Mouse (Mus musculus) thymus, adult 18-20 months (tissue): ENCODE results near the gene Dab1.

ENCODE experiments used
- DNase-seq, 2 experiments: peaks; one replicate each; pipeline ENCODE4 v3.0.0; 2022; ENCODE audit warnings: mixed read lengths in 2 of 2

Gene Dab1

DNA sequence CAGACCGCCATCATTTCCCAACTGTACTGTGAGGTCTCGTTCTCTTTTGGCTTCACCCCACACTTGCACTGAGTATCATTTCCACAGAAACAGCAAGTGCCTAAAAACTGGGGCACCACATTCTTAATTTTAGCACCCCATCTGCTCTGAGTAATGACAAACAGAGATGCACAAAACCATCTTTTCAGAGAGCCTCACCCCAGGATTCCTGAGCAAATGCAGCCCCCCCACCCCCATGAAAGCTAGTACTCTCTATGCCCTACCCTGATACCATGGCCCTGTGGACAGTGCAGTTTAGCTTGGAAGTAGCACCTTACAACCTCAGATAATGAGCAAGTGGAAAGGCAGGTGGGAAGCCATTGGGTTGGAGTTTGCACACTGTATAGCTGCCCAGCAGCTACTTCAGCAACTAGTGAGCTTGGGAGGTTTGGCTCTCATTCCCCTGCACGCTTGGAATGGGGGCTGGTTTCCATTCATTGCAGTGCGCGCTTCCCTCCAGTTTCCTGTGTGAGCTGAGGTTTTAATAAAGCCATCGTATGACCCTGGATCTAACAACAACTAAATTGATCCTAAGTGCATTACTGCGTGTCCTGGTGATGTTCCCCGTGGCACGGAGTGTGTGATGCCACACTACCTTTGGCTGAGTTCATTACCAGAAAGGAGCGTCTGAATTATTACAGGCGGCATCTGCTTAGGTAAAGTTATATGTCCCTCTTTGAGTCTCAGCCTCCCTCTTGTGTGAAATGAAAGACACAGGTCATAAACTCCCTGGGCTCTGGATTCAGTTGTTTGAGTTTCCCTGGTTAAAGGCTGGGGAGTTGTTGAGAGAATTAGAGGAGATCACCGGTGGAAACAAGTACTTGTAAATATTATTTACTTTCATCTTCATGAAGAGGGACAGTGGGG is 842.2 kb downstream of the Dab1 start:
- no peak for DNase-seq

DNA sequence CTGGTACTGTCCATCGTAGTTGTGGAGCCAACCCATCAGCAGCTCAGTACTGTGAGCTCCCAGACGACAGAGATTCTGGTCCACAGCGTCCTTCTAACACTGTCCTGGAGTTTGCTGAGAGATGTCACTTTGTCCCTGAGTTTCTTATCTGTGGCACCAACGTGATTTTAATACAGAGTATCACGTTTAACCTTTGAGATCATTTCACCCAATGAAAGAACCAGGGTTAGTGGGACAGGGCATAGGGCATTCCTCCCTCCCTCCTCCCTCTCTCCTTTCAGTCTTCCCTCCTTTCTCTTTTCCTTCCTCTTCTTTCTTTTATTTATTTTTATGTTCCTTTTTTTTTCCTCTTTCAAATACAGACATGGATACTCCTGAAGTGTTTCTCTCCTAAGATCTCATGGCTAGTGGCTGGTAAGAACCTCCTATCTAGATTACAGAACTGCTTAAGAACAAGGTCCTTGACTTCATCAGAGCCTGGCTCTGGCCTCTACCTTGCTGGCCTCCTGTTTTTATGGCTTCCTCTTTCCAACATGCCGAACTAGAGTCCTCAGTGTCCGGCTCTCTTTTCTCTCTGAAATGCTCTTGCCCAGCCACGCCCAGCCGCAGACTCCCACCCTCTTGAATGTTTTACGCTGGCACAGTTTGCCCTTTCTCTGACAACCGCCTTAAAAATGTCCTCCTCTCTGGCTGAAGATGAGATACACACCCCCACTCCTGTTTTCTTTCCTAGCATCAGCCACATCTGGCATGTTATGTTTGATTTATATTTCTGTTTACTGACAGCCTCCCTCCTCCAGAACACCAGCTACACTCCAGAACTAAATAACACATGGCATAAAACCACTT is 844.0 kb downstream of the Dab1 start:
- no peak for DNase-seq

- no peak for DNase-seq
These were observed 844.6 kb downstream of the Dab1 start for GRCm38 (mm10) chr4:104463781-104464170.

- DNase-seq: no peak
These were observed 846.4 kb downstream of the Dab1 start for GRCm38 (mm10) chr4:104465594-104465993.

GRCm38 (mm10) chr4:104468666-104469065 is 849.5 kb downstream of the Dab1 start:
- no peak for DNase-seq

- no peak for DNase-seq
These were observed 853.8 kb downstream of the Dab1 start for GRCm38 (mm10) chr4:104472915-104473314.

GRCm38 (mm10) chr4:104476841-104477240 is 857.7 kb downstream of the Dab1 start:
- no peak for DNase-seq

DNA sequence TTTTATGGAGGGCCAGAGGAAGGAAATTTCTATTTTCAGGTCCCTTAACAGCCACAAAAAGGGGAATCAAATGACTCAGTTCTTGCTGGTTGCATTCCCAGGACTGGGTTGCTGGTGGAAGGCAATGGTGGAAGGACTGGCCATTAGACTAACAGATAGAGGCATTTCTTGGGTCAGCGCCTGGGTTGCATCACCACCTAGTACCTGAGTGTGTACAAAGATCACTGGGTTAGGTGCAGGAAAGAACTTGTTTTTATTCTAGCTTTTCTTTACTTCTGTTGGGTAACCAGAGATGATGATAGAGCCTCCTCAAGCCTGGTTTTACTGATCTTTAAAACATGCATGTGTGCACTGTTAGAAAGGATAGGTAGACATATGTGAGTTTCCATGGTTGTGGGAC is 864.8 kb downstream of the Dab1 start:
- DNase-seq: no peak

DNA sequence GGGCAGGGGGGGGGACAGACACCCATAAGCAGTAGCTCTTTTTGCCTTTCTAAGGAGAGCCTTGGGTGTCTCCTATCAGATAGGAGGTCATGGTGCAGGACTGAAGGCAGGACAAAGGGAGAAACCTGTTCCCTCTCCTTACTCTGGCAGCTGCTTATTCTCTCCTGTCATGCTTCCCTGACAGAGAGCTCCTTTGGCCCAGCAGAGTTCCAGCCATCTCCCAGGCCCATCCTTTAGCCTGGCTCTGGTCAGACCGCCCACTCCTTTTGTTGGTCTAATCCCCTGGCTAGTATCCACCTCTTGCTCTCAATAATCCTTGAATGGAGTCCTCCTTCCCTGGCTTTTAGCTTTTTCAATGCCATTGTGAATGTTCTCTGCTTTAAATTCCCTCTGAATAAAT is 878.1 kb downstream of the Dab1 start:
- DNase-seq: no peak

DNA sequence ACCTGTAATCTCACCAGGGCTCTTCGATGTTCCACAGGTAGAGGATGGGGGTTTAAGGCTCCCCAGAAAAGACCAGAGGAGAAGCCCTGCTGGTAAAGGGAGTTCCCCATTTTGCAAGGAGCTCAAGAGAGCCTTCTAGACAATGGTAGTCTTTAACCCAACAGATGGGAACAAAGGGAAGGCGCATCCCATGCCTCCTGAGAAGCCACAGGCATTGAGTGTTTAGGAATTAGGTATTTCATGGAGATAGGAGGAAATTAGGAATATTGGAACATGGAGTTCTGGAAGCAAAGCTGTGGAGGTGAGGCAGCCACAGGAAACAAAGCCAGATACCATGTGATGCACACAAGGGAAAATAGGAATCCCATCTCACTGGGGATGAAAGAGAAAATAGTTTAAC is 881.0 kb downstream of the Dab1 start:
- DNase-seq: no peak

- no peak for DNase-seq
These were observed 881.5 kb downstream of the Dab1 start for GRCm38 (mm10) chr4:104500646-104501045.

DNA sequence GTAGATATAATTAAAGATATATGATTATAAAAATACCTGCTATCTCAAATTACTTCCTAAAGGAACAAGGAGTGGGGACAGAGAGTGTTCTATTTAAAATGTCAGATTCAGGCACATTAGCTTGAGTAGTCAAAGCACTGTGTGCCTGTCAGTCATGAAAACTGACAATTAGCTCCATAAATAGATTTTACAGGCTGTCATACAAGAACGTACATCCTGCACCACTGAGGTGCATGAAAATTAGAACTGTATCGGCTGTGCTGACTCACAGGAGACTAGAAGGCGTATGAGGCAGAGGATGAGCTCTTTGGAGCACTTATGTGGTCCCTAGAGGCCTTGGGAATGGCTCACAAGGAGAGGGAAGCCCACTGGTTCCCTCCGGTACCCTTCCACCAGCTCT is 882.1 kb downstream of the Dab1 start:
- no peak for DNase-seq

- no peak for DNase-seq
These were observed 885.8 kb downstream of the Dab1 start for GRCm38 (mm10) chr4:104504916-104505315.

GRCm38 (mm10) chr4:104509230-104509985 is 890.2 kb downstream of the Dab1 start:
- DNase-seq: no peak

DNA sequence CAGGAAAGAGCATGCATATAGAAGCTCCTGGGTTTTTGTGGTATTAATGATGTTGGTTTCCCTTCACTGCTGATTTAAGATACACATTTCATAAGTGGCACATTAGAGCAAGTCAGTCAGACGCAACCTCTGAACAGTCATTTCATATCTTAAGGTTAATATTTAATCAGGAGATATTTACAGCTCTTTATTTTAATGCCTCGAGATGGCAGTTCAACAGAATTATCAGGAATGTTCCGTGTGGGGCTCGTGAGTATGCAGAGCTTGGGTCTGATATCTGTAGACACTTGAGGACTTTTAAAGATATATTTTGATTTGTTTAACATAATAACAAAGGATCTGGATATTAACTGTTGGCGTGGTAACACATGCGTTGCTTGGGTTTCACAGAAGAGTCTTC is 892.7 kb downstream of the Dab1 start:
- DNase-seq: no peak

- no peak for DNase-seq
These were observed 893.4 kb downstream of the Dab1 start for GRCm38 (mm10) chr4:104512513-104512912.

DNA sequence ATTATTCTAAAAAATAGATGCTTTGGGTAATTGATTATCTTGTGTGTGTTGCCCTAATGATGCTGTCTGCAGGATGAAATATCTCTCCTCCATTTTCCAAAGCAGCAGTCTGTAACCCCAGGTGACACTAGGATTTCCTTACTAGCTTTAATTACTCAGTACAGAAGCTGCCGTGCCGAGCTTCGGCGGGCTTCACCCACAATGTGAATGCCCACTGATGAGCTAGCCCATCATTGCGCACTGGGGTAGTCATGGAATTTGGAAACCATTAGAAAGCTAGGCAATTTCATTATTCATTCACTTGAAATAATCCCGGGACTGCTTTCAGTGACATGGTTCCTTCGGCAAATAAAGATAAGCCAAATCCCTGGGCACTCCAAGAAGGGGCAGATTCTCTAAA is 894.5 kb downstream of the Dab1 start:
- DNase-seq: no peak

DNA sequence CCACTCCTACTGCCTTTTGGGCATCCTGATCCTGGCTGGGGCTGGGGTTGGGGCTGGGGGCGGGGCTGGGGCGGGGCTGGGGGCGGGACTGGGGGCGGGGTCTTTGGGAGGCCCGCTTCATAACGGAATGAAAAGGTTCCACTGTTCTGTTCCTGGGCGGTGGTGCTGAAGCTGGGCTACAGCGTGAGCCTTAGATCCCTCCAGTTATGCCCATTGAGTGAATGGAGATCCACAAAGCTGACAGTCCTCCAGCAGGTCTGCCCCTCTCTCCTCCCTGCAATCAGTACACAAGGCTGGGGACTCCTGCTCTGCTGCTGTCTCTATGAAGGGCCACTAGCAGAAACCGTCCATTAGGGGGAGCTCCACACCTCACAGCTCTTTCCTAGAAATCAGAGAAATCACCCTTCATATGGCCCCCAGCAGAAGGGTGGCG is 895.4 kb downstream of the Dab1 start:
- no peak for DNase-seq

DNA sequence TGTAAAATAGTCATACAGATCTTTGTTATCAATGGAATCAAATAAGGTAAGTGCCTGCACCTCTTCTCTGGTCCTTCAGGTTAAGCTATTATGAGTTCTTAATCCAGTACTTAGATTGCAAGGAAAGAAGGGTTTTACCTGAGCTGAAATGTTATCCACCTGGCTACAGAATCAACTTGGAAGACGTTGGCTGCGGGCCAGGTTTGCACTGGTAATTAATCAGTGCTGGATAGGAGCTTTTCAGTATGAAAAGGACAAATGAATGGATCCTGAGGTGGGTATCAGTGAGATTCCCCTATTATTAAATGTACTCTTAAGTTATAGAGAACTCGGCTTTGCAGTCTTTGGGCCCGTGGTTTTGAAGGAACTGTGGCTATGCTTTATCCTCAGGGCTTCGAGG is 896.5 kb downstream of the Dab1 start:
- DNase-seq: no peak

DNA sequence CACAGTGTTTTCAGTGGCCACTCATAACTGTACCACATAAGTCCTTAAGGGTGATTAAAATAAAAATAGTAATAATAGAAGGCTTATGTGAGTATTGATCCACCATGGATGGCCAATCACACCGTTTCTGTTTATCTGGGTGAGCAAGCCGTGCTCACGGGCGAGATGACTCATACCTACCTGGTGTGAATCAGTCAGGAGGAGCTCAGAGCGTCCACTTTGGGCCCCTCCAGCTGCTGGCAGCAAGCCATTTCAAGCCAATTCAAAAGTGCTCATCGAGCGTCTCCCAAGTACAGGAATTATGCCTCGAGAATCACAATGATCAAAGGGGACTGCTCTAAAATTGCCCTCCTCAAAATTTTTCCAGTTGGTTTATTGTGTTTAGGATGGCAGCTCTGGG is 903.2 kb downstream of the Dab1 start:
- no peak for DNase-seq

DNA sequence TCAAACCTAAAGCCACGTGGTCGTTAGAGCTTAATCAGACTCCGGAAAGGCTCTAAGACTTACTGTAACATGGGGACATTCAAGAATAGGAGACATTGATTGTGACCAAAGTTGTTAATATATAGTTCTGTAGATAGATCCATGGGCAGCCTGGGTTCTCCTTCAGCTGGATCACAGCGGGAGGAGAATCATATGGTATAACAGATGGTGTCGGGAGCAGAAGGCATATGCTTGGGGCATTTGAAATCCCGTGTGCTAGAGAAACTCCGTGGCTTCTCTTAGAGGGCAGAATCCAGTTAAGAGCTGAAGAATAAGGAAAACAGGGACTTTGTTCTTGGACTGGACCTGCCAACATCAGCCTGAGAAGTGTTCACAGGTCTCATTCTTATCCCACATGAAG is 904.6 kb downstream of the Dab1 start:
- no peak for DNase-seq

DNA sequence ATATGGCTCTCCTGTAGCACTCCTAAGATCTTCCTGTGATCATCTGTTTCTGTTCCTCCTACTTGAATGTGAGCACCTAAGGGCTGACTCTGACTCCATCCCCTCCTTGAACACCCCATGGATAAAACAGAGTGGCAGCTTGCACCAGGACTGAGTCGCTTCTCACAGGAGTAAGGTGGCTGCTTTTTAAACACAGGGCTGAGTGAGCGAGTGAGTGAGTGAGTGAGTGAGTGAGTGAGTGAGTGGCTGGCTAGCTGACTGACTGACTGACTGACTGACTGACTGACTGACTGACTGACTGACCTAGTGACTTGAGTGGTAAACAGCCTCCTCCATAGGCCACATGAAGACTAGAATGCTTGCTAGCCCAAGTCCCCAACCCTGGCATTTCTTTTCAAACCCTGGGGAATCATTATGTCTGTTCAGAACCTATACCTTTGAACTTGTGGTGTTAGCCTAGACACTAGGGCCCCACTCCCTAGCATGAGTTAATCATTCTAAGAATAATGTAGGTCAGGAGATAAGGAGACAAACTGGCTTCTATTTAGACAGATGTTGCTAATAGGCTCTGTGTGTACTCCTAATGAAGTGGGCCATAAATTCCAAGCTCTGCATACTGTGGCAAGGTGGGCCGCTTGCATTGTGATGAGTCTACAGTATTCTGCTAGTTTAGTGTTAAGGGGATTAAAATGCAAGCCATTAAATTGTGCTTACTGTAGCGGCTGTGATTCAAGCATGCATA is 910.9 kb downstream of the Dab1 start:
- no peak for DNase-seq
